Mouse (Mus musculus) heart, adult 9 months (tissue): ENCODE measurements around the gene Clec2d.

Experiments
- DNase-seq, 2 experiments: peaks; one replicate each; pipeline ENCODE4 v3.0.0; 2022; ENCODE audit warnings: low spot score in 2 of 2

Gene Clec2d

GRCm38 (mm10) chr6:129224090-129224489 lies 43.7 kb downstream of the Clec2d start:
- no peak for DNase-seq

DNA sequence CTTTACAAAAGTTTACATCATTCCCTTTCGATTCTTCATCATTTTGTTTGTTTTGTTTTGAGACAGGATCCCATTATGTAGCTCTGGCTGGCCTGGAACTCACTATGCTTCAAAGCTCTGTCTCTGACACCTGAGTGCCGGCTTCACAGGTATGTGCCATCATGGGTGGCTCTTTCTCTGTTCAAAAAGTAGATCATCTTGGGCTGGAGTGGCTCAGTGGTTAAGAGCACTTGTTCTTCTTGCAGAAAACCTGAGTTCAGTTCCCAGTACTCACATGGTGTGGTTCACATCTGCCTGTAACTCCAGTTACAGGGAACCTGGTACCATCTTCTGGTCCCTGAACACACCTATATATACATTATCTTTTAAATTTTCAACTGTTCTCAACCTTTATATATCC lies 44.7 kb downstream of the Clec2d start:
- no peak for DNase-seq

- DNase-seq: no peak
These were observed 48.7 kb downstream of the Clec2d start for GRCm38 (mm10) chr6:129228935-129229773.

DNA sequence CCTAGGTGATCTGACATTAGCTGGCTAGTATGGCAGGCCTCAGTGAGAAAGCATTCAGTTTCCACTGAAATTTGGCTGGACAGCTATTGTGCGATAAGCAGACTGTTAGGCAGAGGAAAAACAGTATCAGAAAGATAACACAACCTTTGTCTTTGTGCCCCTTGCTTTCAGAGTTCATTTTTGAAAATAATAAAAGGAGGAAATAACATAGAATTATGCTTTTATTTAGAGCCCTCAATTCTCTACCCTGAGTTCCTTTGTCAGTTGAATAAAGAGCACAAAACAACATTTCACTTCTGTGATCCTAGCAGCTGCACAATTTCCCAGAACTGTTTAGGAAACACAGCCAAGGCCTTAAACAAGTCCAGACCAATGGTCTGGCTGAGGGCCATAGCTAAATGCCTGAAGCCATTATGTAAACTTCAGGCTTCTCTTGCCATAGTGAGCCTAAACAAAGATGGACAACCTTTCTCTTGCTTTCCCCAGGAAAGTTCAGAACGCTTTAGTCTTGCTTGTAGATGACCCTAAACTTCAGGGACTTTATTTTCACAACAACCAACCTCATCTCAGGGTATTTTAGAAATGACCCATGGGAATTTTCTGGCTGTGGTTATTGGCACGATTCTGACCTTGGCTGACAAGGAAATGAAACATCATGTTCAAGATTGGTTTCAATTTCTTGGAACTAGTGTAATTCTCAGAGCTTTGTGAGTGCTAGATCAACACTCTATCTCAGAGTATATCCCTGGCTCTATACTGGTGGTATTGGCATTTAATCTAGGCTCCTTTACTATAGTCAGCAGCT lies 49.6 kb downstream of the Clec2d start:
- peak; percentile 87 to 92 for DNase-seq

DNA sequence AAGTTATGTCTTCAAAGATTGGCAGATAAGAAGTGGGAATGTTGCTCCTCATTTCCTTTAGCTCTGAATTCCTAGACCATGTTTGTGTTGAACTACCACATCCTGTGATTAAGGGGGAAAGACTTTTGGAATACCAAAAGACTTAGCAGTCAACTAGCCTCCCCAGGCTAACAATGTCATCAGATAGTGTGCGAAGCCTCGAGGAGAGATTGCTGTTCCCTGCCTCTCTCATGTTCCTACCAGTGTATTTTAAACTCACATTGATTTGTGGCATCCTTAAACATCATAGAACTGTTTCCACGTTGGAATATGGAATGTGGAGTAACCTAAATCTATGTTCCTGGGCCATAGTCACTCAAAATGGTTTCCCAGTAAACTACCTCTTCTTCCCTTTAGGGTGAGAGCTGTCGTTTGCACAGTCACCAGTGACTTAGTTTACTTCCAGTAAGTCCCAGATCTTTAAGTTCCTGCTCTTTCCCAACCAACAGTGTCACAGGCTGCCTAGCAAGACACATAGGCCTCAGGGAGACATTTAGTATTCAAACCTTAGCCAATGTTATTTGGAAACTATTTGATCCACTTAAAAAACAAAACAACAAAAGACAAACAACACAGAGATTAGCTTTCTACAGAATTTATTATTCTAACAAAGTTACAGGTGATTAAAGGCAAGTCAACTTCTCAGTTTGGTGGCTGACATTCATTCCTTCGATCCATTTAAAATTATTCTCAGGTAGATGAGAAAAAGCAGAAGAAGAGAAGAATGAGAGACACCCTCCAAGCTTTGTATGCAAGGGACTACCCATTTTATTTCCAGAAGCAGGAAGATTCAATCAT lies 51.8 kb downstream of the Clec2d start:
- no peak for DNase-seq

DNA sequence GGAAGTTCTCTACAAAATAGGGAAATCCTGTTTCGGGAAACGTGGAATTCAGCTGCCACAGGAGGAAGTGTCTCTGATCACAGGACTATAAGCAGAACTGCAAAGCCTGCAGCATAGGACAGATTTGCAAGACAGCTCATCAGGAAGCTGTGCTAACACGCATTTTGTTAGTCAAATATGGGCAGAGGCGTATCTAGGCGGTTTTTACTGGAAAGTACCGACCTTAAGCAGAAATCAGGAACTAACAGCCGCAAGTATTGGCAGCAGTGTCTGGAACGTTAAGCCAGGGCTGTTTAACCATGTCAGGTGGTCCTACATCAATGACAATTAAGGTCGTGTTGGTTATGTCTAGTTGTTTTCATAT lies 52.4 kb downstream of the Clec2d start:
- DNase-seq: peak; percentile 79 to 92

DNA sequence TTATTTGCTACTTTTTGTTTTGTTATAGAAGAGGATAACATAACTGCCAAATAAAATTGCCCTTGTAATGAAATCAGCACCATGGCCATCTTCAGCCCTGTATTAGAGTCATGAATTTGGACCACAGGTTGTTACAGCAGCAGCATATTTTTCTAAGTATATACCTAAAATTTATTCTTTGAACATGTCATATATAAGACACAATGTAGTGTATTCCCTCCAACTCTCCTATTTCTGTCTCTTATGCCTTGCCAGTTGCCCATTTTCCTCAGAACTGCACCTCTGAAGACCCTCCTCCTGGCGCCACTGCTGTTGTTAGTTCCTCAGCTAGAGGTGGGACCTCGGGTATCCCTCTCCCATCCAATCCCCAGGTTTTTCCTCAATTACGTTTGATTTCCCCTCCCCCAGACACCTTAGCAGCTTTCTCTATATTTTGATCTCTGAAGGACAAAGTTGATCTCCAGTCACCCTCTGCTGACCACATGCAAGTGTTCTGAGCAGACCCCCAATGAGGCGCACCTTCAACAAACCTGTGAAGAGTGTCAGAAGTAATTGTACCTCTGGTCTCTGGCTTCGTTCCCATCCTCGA lies 53.0 kb downstream of the Clec2d start:
- DNase-seq: no peak

DNA sequence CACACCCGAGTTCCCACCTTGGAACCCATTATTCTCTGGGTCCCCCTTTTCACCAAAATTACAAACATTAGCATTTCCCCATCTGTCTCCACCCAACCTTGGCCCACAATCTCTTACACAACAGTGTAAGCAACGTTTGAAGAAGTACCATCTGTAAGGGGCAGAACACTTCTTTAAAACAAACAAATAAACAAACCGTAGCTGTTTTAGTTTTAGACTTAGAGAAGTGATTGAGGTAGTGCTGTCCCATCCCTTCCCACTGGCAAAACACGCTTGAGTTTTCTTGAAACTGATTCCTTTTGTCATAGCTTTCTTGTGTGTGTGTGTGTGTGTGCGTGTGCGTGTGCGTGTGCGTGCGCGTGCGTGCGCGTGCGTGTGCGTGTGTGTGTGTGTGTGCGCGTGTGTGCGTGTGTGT lies 53.5 kb downstream of the Clec2d start:
- no peak for DNase-seq

GRCm38 (mm10) chr6:129234456-129235360 lies 54.3 kb downstream of the Clec2d start:
- DNase-seq: no peak

- DNase-seq: peak; percentile 73 to 84
These were observed 55.5 kb downstream of the Clec2d start for GRCm38 (mm10) chr6:129235855-129236461.
